Mouse (Mus musculus): ENCODE data around the gene Syde1.
"Not testable (repeated sequence)": the region's sequence is repeated elsewhere in the genome, so short reads cannot be mapped to it uniquely, and the experiment has no call there.

Gene Syde1

GRCm38 (mm10) chr10:78591406-78592328, at the start of gene Syde1:
Gene Syde1 (minus strand): TSS chr10:78591964.
- no peak for DNase-seq (ENCODE audit: low spot score)

GRCm38 (mm10) chr10:78632311-78632710, 40.5 kb upstream of the Syde1 start:
- no peak for DNase-seq (ENCODE audit: low spot score)

GRCm38 (mm10) chr10:78630194-78630593, 38.4 kb upstream of the Syde1 start:
- no peak for DNase-seq (ENCODE audit: low spot score)

GRCm38 (mm10) chr10:78623143-78623542, 31.4 kb upstream of the Syde1 start:
- not testable (repeated sequence) for DNase-seq (ENCODE audit: low spot score)

GRCm38 (mm10) chr10:78617974-78618373, 26.2 kb upstream of the Syde1 start, which contains the start of gene Olfr1357:
Gene Olfr1357 (minus strand): TSS chr10:78618074.
- DNase-seq (ENCODE audit: low spot score) = no peak

GRCm38 (mm10) chr10:78607602-78608001, 15.8 kb upstream of the Syde1 start:
- no peak for DNase-seq (ENCODE audit: low spot score)

- DNase-seq (ENCODE audit: low spot score) = no peak
Measured at GRCm38 (mm10) chr10:78605080-78605479, 13.3 kb upstream of the Syde1 start.

GRCm38 (mm10) chr10:78599865-78600264, 8.1 kb upstream of the Syde1 start:
- no peak for DNase-seq (ENCODE audit: low spot score)

GRCm38 (mm10) chr10:78594566-78594965, 2.8 kb upstream of the Syde1 start:
- no peak for DNase-seq (ENCODE audit: low spot score)

GRCm38 (mm10) chr10:78594157-78594556, 2.4 kb upstream of the Syde1 start:
- DNase-seq (ENCODE audit: low spot score) = no peak

GRCm38 (mm10) chr10:78593736-78594135, 2.0 kb upstream of the Syde1 start:
- DNase-seq (ENCODE audit: low spot score) = no peak

GRCm38 (mm10) chr10:78592856-78593379, 1.2 kb upstream of the Syde1 start:
- no peak for DNase-seq (ENCODE audit: low spot score)

- DNase-seq (ENCODE audit: low spot score) = no peak
Measured at GRCm38 (mm10) chr10:78590744-78591143, 1.0 kb downstream of the Syde1 start.

GRCm38 (mm10) chr10:78589901-78590300, 1.9 kb downstream of the Syde1 start:
- no peak for DNase-seq (ENCODE audit: low spot score)

GRCm38 (mm10) chr10:78589291-78589690, 2.5 kb downstream of the Syde1 start:
- no peak for DNase-seq (ENCODE audit: low spot score)

- DNase-seq (ENCODE audit: low spot score) = no peak
Measured at GRCm38 (mm10) chr10:78586026-78586425, 5.7 kb downstream of the Syde1 start.

GRCm38 (mm10) chr10:78585606-78586005, 6.2 kb downstream of the Syde1 start:
- DNase-seq (ENCODE audit: low spot score) = no peak

GRCm38 (mm10) chr10:78584996-78585395, 6.8 kb downstream of the Syde1 start:
- no peak for DNase-seq (ENCODE audit: low spot score)

- no peak for DNase-seq (ENCODE audit: low spot score)
Measured at GRCm38 (mm10) chr10:78583939-78584338, 7.8 kb downstream of the Syde1 start.

GRCm38 (mm10) chr10:78583347-78583746, 8.4 kb downstream of the Syde1 start:
- no peak for DNase-seq (ENCODE audit: low spot score)

- no peak for DNase-seq (ENCODE audit: low spot score)
Measured at GRCm38 (mm10) chr10:78581121-78581520, 10.6 kb downstream of the Syde1 start.

- no peak for DNase-seq (ENCODE audit: low spot score)
Measured at GRCm38 (mm10) chr10:78578204-78578603, 13.6 kb downstream of the Syde1 start.

- DNase-seq (ENCODE audit: low spot score) = no peak
Measured at GRCm38 (mm10) chr10:78576435-78577184, 15.2 kb downstream of the Syde1 start.

Data from c-Kit-positive CD71-positive TER-119-positive erythroid progenitor cells, embryonic 14.5 days (primary cell).